Mouse (Mus musculus): ENCODE data around the gene Zwilch.
"Not testable (repeated sequence)": the region's sequence is repeated elsewhere in the genome, so short reads cannot be mapped to it uniquely, and the experiment has no call there.

The Zwilch gene

DNA sequence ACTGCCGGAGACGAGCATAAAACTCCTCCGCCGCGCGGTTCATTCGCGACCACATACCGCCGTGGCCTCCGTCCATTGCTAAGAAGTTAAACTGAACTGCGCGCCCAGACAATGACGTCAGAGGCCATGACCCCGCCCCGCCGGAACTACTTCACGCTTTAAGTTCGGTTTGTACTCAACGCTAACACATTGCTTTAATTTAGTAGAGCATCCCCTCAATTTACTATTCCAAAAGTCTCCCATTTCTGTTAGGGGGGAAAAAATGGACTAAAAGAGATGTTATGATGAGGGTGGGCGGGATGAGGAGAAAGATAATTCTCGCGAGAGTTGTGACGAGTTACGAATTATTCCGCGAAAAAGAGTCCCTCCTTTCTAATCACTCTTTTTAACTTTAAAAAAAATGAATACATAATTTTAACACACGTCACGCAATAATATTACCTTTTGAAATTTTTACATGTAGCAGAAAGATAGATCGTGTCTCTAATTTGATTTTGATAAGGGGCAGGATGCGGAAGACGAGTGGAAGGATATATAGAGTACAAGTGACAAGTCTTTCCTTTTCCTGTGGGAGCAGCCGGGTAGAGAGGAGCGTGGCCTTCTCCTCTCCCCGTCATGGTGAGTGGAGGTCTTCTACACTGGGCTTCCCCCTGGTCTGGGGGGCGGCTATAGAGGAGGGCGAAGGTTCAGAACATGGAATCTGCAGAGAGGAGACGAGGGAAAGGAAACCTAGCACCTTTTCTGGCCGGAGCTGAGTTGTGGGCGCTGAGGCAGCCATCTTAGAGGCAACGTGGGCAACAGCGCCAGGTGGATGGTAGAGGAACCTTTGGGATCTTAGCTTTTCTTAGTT, at the start of gene Zwilch, which contains the start of gene Rpl4:
TSS of gene Zwilch (minus strand) at position 289 of the 850 bp plus-strand sequence.
TSS of gene Rpl4 (plus strand) at position 560 of the 850 bp plus-strand sequence.
- peak; percentile 75 for DNase-seq (ENCODE audit: low read depth, low spot score)

DNA sequence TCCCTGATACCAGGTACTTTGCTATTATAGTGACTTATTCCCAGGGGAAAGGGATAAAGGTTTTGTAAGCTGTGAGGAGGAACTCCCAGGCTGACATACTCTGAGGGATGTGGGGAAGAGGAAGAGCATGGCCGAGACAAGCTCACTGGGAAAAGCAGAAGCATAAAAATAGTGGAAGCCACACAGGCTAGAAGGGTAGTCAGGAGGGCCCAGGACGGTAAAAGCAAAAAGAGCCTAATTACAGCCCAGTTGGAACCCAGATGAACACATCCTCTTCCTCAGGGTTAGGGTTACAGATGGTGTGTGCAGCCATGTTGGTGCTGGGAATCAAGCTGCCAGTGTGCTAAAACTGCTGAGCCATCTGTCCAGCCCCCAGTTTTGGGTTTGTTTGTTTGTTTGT, 49.2 kb upstream of the Zwilch start:
- no peak for DNase-seq (ENCODE audit: low read depth, low spot score)

DNA sequence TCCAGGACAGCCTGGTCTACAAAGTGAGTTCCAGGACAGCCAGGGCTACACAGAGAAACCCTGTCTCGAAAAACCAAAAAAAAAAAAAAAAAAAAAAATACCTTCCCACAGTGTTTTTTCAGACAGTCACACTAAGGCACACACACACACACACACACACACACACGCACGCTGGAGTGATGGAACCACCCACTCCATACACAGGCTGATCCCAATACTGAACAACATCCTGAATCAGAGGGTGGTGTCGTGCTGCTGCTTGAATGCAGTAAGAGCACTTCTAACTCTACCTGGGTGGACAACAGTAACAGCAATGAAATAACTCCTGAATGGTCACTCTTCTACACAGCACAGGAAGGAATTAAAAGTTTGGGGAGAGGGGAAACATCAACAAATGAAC, 48.6 kb upstream of the Zwilch start:
- DNase-seq (ENCODE audit: low read depth, low spot score): no peak

DNA sequence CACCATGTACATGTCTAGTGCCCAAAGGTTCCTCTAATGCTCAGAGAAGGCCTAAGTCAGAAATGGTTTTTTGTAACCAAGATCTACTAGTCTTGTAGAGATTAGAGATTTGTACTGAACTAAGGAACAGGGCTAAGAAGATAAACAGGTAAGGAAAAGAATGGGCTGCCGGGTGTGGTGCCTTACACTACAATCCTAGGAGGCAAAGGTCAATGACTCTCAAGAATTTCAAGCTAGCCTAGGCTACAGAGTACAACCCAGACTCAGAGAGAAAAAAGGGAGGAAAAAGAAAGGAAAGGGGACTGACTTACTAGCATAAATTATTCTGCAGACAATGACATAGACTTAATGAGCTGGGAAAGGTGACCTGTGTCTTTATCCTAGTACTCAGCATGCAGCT, 47.7 kb upstream of the Zwilch start:
- DNase-seq (ENCODE audit: low read depth, low spot score): no peak

DNA sequence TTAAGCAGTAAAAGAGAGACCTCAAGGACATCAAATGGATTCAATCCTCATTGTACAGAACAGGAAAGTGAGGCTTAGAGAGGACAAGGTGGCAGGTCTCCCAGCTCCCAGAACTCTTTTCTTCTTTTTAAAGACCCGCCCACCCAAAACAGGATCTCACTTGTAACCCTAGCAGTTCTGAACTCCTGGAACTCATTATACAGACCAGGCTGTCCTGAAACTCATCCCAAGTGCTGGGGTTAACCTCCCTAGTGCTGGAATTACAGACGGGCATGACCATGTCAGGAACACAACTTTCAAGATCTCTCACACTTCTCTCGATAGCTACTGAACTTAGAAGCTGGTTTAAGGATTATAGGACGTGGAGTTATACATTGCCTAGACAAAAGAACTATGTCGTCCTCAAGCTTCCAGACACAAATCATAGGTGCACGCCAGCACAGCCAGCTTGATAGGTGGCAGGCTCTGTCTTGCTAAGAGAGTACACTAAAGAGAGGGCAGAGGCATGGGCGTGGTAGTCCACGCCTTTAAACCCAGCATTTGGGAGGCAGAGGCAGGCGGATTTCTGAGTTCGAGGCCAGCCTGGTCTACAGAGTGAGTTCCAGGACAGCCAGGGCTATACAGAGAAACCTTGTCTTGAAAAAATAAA, 47.0 kb upstream of the Zwilch start:
- DNase-seq (ENCODE audit: low read depth, low spot score): no peak

DNA sequence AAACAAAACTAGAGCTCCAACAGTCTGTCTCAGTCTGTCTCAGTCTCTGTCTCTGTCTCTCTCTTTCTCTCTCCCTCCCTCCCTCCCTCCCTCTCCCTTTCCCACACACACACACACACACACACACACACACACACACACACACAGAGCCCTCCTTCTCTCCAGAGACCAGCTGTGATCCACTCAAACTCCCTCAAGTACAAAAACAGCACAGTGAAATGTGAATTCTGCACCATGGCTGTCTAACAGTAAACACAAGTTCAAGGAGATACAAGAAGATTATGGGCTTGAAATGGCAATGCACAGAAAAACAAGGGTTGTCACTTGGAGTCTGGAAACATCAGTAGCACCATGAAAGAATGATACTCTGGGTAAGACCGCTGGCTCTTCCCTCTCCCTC, 46.4 kb upstream of the Zwilch start:
- no peak for DNase-seq (ENCODE audit: low read depth, low spot score)

DNA sequence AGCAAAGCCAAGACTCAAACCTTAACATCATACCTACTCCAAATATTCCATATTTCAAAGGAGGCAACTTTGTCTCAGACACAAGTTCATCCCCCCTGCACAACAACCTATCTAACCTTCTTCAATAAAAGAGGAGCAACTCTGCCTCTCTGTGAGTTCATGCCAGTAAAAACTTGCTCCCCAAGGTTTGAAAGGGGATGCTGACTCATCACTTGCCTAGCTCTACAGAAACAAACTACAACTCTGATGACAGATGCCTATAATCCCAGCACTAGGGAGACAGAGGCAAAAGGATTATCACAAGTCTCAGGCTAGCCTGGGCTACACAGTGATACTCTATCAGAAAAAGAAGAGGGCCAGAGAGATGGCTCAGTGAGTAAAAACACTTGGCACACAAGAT, 45.0 kb upstream of the Zwilch start:
- no peak for DNase-seq (ENCODE audit: low read depth, low spot score)

DNA sequence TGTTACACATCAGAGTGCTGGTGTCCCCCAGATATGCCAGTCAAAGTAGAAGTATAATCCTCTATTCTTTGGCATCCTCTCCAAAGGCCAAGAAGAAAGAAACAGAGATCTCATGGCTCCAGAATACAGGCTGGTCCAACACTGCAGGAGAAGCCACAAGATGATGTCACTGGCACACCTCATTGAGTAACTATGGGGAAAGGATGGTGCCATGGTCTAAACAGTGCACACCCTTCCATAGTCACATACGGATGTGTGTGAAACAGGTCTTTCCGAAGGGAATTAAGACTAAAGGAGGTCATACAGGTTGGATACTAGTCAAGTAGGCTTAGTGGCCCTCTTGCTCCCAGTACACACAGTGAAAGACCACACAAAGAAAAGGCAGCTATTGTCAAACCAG, 43.7 kb upstream of the Zwilch start:
- DNase-seq (ENCODE audit: low read depth, low spot score): no peak

DNA sequence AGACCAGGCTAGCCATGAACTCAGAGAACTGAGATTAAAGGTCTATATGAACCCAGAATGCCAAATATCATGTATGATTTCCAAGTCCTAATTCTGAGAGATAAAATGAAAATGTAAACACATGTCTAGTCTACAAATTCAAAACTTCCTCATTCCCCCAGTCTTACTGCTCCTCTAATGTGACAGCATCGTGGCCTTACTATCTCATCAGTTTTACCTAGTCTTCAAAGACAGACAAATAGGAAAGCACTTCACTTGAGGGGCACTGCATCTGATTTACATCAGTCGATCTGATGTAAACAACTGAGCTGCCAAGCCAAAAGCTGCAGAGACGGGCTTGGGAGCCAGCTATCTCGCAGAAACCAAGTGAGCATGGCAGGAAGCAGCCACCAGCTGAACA, 43.2 kb upstream of the Zwilch start:
- DNase-seq (ENCODE audit: low read depth, low spot score): no peak

DNA sequence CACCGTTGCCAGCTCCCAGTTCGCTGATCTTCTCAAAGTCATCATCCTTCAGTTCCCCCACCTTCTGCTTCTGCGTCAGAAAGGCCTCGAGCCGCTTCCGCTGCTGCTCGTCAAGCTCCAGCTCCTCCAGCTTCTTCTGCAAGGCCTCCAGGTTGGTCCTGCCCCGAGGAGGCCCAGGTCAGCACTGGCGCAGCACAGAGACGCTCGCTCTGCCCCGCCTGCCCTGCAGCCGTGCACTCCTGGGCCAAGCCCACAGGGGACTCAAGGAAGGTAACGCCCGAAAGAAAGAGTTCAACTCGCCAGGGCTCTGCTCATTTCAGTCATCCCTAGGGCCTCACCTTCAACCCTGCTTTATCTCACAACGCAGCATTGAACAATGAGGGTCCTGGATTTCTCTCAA, 41.5 kb upstream of the Zwilch start:
- DNase-seq (ENCODE audit: low read depth, low spot score): no peak

DNA sequence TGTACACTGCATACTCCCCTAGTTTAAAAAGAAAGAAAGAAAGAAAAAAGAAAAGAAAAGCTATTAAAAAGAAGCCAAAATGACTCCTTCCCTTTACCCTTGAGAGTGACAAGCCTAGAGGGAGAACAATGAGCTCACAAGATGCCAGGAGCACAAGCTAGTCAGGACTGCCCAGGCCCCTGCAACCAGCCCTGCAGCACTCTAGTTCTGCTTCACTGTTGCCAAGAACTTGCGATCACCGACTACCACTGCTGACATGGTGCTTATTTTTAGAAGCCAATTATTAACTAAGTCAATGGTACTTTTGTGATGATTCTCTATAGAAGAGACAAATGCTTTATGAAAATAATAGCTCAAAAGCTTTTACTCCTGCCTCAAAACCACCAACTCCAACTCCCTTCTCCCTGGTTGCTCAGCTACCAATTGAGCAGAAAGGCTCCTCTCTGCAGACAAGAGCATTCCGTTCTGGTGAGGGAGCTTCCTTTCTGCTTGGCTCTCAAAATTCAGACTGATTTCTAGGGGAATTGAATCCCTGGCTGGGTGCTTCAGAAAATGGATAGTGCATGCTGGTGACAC, 34.7 kb upstream of the Zwilch start:
- no peak for DNase-seq (ENCODE audit: low read depth, low spot score)

DNA sequence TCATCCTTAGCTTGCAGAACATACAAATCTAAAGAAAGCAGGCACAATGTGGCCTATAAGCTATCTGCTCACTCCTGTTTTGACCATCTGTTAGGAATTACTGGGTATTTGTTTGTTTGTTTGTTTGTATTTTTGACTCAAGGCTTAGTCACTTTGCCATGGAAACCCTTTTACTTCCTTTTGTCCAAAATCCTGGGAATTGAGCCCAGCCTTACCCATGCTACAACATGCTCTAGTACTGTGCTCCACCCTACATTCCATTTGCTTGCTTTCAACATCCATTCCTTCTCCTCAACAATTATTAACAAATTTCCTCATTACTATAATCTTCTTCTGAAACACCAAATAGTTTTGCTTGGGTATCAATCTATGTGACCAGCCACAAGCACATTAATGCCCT, 30.0 kb upstream of the Zwilch start:
- DNase-seq (ENCODE audit: low read depth, low spot score): no peak

DNA sequence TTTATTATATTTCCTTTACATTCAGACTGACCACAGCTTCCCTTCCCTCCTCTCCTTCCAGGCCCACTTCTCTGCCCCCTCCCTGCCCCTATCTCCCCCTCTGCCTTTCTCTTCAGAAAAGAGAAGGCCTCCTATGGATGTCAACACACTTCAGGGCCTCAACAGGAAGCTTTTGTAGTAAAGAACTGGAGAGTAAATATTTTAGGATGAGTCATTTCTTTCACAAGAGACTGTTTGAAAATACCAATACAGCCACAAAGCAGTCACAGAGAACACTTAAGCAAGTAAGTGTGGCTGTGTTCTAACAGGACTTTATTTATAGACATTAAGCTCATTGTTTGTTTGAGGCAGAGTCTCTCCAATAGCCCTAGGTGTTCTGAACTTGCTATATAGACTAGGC, 29.4 kb upstream of the Zwilch start:
- DNase-seq (ENCODE audit: low read depth, low spot score): no peak

DNA sequence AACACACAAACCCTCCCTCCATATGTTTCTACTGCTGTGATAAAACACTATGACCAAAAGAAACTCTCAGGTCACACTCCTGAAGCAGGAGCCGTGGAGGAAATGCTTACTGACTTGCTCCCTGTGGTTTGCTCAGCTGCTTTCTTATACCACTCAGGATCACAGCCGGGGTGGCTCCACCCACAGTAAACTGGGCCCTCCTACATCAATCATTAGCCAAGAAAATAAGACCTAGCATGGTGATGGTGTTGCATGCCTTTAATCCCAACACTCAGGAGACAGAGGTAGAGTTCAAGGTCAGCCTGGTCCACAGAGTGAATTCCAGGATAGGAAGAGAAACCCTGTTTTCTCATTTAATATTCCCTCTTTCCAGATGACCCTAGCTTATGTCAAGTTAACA, 27.0 kb upstream of the Zwilch start:
- no peak for DNase-seq (ENCODE audit: low read depth, low spot score)

DNA sequence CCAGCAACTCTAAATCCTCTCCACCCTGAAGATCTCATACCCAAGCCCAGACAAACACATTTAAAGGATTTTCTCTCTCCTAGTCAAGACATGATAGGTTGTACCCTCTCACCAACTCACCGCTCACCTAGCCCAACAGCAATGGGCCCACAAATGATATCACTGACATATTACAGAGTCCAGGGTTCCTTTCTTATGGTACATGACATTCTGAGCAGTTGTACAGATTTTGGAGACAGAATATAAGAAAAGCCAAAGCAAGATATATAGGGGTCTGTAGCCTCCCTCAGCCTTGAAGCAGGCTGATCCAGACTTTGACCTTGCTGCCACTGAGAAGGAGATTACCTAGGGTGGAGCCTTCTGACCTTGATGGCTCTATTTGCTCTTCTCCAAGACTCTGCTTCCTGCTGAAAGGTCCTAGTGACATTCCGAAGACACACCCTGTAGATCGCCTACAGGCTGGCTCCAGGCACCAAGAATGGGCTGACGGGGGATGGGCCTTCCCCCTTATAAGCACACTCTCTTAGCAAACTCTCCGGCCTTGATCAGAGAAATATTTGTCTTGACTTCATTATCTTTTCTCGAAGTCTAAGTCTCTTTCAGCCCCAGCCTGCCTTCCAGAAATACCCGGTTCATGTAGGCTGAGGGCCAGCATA, 26.0 kb upstream of the Zwilch start:
- DNase-seq (ENCODE audit: low read depth, low spot score): not testable (repeated sequence)

DNA sequence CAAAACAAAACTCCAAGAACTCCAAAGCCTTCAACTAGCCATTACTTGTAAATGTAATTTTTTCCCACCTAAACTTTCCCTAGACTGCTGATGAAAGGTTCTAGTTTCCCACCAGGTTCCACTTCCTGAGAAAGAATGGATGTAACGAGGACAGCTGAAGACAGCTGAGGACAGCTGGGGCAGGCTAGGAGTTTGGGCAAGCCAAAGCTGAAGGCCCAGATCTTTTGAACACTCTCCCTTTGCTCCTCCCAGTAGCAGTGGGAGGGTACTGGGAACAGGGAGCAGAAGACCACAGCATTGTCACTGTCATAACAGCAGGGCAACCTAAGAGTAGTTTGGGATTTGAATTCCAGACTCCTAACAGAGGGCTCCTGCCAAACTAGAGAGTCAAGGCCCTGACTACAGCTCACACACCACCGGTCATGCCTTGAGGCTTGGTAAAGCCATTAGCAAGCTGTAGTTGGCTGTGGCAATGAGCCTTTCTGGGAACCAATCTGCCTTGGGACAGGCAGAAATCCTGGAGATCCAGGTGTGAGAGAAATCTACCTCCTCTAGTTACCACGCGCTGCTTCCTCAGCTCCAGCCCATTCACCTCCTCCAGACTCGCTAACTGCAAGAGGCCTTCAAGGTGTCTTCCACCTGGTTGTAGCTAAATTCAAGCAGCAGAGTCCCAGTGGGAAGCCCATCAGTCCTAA, 25.3 kb upstream of the Zwilch start:
- no peak for DNase-seq (ENCODE audit: low read depth, low spot score)

DNA sequence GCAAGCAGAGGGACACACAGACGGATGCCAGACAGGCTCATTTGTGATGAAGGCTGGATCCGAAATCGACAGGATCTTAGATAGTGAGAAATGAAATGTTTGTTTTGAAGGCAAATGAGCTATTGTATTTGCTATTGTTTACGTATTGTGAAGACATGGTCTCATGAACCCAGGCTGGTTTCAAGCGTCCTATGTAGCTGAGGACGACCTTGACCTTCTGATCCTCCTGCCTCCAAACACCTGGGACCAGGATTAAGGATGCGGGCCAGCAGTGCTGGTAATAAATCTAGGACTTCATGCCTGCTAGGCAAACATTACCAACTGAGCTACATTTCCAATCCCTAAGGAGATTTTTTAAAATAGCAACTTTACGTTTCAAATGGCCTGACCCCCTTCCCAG, 24.6 kb upstream of the Zwilch start:
- DNase-seq (ENCODE audit: low read depth, low spot score): no peak

DNA sequence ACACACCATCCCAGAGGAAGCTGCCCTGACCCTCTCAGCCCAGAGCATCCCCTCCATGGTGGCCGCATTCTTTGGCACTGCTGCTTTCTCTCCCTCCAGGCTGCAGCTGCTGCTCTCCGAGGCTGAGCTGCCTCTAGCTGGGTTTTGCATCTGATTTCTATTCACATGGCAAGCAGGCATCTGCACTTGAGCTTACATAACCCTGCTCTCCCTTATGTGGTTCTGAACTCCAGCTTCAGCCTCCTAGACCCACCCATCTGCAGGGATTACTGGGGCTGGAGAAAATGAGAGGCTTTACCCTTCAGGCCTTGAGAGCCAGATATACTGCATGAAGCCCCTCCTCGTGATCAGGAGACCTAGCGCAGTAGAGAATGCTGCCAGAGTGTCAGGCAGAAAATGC, 22.6 kb upstream of the Zwilch start:
- DNase-seq (ENCODE audit: low read depth, low spot score): peak; percentile 82

DNA sequence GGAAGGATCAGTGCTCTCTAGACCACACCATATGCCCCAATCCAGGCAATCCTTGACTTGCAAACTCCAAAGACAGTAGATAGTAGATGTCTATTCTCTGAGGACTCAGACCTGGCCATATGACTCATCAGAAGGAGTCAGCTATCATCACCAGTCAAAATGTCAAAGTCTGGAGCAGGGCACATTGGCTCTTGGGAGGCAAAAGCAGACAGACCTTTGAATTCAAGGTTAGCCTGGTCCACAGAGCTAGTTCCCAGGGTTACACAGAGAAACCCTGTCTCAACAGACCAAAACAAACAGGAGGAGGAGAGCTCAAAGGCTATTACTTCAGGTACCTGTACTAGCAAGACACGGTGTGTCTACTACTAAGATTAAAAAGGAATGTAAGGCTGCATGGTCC, 21.0 kb upstream of the Zwilch start:
- DNase-seq (ENCODE audit: low read depth, low spot score): no peak

DNA sequence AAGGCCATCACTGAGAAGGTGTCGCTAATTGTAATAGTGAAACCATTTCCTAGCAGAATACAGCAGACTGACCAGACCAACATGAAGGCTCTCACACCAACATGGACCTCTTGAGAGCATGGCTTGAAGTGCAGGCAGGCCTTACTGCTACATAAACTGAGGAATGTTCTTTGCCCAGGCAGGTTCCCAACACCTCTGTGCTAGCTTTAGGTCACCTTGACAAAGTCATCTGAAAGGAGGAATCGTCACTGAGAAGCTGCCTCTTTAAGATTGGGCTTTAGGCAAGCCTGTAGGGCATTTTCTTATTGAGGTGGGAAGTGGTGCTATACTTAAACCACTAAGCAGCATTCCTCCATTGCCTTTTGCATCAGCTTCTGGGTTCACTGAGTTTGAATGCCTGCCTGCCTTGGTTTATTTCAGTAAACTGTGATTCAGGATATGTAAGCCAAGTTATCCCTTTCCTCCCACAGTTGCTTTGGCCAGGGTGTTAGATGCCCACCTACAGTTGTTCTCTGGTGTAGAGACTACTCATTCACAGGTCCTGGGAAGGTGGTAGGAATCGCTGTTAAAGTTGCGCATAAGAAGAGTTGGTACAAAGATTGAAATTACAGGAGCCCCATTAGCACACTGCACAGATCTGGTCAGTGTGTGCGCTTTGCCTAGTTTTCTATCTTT, 11.4 kb upstream of the Zwilch start:
- DNase-seq (ENCODE audit: low read depth, low spot score): no peak

DNA sequence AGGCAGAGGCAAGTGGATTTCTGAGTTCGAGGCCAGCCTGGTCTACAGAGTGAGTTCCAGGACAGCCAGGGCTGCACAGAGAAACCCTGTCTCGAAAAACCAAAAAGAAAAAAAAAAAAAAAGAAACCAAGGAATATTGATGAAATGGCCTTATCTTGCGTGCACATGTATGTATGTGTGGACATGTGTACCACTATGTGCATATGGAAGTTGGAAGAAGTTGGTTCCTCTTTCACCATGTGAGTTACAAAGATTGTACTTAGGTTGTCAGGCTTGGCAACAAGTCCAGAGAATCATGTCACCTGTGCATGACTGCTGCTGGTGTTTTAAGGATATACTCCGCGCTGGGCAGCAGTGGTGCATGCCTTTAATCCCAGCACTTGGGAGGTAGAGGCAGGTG, 10.4 kb upstream of the Zwilch start:
- not testable (repeated sequence) for DNase-seq (ENCODE audit: low read depth, low spot score)

Data from telencephalon, adult 2 months (tissue).